Mouse (Mus musculus): ENCODE results near the gene Gramd1b. TPM values are rescaled to one million over a fixed set of nuclear protein-coding genes. Genes with fewer than 3 reads are reported as not detected.
A peak's percentile ranks its signal among the peaks of the same experiment; 100 is the strongest.

Gene Gramd1b
- total and polyA plus RNA-seq, 2 experiments from 2014 or later = 16.7 to 57.2 TPM

GRCm38 (mm10) chr9:40355406-40355805 is 175.8 kb downstream of the Gramd1b start:
- Histone ChIP-seq H3K4me1 (ENCODE audit: insufficient read depth, low read length) (peaks cover 5% of the 10 kb centered on the region), H3K9me3 (ENCODE audit: low read length) (no peaks in the 10 kb centered on the region), H3K4me3 (ENCODE audit: low read length) (no peak overlapping the region), H3K4me2 (ENCODE audit: low read depth, low read length) (no peak overlapping the region), H3K27ac (no peak overlapping the region), H3K27me3 (ENCODE audit: insufficient read depth, low read length) (no peaks in the 10 kb centered on the region), H3K9ac (replicated peaks; ENCODE audit: low read length) (no peak overlapping the region), H3K36me3 (ENCODE audit: insufficient read depth, low read length) (no peaks in the 10 kb centered on the region)
- DNase-seq (ENCODE audit: low spot score) (no peak), ATAC-seq (no peak)
- 91% methylated on average over 8 of the region's 8 CpGs for WGBS
- TF ChIP-seq CTCF (IDR thresholded peaks at IDR 0.05; ENCODE audit: low read depth) = no peak

- DNase-seq (ENCODE audit: low spot score) (no peak), ATAC-seq (no peak)
- no peak overlapping the region for H3K9ac ChIP-seq (replicated peaks; ENCODE audit: low read length)
- H3K27me3 ChIP-seq (ENCODE audit: insufficient read depth, low read length) = no peaks in the 10 kb centered on the region
- H3K4me3 ChIP-seq (ENCODE audit: low read length) = no peak overlapping the region
- H3K36me3 ChIP-seq (ENCODE audit: insufficient read depth, low read length) = no peaks in the 10 kb centered on the region
- no peak overlapping the region for H3K4me2 ChIP-seq (ENCODE audit: low read depth, low read length)
- no peak overlapping the region for H3K27ac ChIP-seq
- H3K4me1 ChIP-seq (ENCODE audit: insufficient read depth, low read length) = peaks cover 1% of the 10 kb centered on the region
- 91% methylated on average over 6 of the region's 6 CpGs for WGBS
- no peaks in the 10 kb centered on the region for H3K9me3 ChIP-seq (ENCODE audit: low read length)
- no peak for TF ChIP-seq CTCF (IDR thresholded peaks at IDR 0.05; ENCODE audit: low read depth)
These were observed 177.6 kb downstream of the Gramd1b start for GRCm38 (mm10) chr9:40353596-40353995.

- no peak for ATAC-seq
- 20% methylated on average over 7 of the region's 7 CpGs for WGBS
- TF ChIP-seq CTCF (IDR thresholded peaks at IDR 0.05; ENCODE audit: low read depth) = peak; percentile 86
These were observed 180.5 kb downstream of the Gramd1b start for GRCm38 (mm10) chr9:40350640-40351039.

GRCm38 (mm10) chr9:40350052-40350451 is 181.1 kb downstream of the Gramd1b start:
- no peak for DNase-seq (ENCODE audit: low spot score)
- Histone ChIP-seq H3K27ac (no peak overlapping the region), H3K4me3 (ENCODE audit: low read length) (no peak overlapping the region), H3K4me2 (ENCODE audit: low read depth, low read length) (no peak overlapping the region), H3K4me1 (ENCODE audit: insufficient read depth, low read length) (peaks cover 14% of the 10 kb centered on the region), H3K9ac (replicated peaks; ENCODE audit: low read length) (no peak overlapping the region), H3K36me3 (ENCODE audit: insufficient read depth, low read length) (no peaks in the 10 kb centered on the region), H3K27me3 (ENCODE audit: insufficient read depth, low read length) (no peaks in the 10 kb centered on the region), H3K9me3 (ENCODE audit: low read length) (no peaks in the 10 kb centered on the region)
- no peak for ATAC-seq
- 29% methylated on average over 2 of the region's 2 CpGs for WGBS
- TF ChIP-seq CTCF (IDR thresholded peaks at IDR 0.05; ENCODE audit: low read depth) = no peak

More at GRCm38 (mm10) chr9:40350640-40351039, 180.5 kb downstream of the Gramd1b start:
- Histone ChIP-seq H3K4me3 (ENCODE audit: low read length) (no peak overlapping the region), H3K4me2 (ENCODE audit: low read depth, low read length) (no peak overlapping the region), H3K27me3 (ENCODE audit: insufficient read depth, low read length) (no peaks in the 10 kb centered on the region), H3K27ac (no peak overlapping the region), H3K4me1 (ENCODE audit: insufficient read depth, low read length) (peaks cover 9% of the 10 kb centered on the region; the same call in 1 of the 2 replicates), H3K9me3 (ENCODE audit: low read length) (no peaks in the 10 kb centered on the region), H3K36me3 (ENCODE audit: insufficient read depth, low read length) (no peaks in the 10 kb centered on the region), H3K9ac (replicated peaks; ENCODE audit: low read length) (no peak overlapping the region)
- peak; percentile 85 for DNase-seq (ENCODE audit: low spot score)

- Histone ChIP-seq H3K4me1 (ENCODE audit: insufficient read depth, low read length) (peaks cover 18% of the 10 kb centered on the region), H3K4me3 (ENCODE audit: low read length) (no peak overlapping the region), H3K27me3 (ENCODE audit: insufficient read depth, low read length) (no peaks in the 10 kb centered on the region), H3K27ac (no peak overlapping the region), H3K36me3 (ENCODE audit: insufficient read depth, low read length) (no peaks in the 10 kb centered on the region), H3K4me2 (ENCODE audit: low read depth, low read length) (no peak overlapping the region), H3K9ac (replicated peaks; ENCODE audit: low read length) (no peak overlapping the region), H3K9me3 (ENCODE audit: low read length) (no peaks in the 10 kb centered on the region)
- 55% methylated on average over 4 of the region's 4 CpGs for WGBS
- DNase-seq (ENCODE audit: low spot score) (no peak), ATAC-seq (no peak)
- TF ChIP-seq CTCF (IDR thresholded peaks at IDR 0.05; ENCODE audit: low read depth) = peak; percentile 31; the same call in 1 of the 2 replicates
These were observed 181.6 kb downstream of the Gramd1b start for GRCm38 (mm10) chr9:40349554-40349953.

- Histone ChIP-seq H3K9ac (replicated peaks; ENCODE audit: low read length) (no peak overlapping the region), H3K36me3 (ENCODE audit: insufficient read depth, low read length) (no peaks in the 10 kb centered on the region), H3K4me1 (ENCODE audit: insufficient read depth, low read length) (peaks cover 26% of the 10 kb centered on the region), H3K27ac (no peak overlapping the region), H3K4me3 (ENCODE audit: low read length) (no peak overlapping the region), H3K4me2 (ENCODE audit: low read depth, low read length) (no peak overlapping the region), H3K9me3 (ENCODE audit: low read length) (no peaks in the 10 kb centered on the region), H3K27me3 (ENCODE audit: insufficient read depth, low read length) (no peaks in the 10 kb centered on the region)
- WGBS = 93% methylated on average over 8 of the region's 8 CpGs
- DNase-seq (ENCODE audit: low spot score) (no peak), ATAC-seq (no peak)
- no peak for TF ChIP-seq CTCF (IDR thresholded peaks at IDR 0.05; ENCODE audit: low read depth)
These were observed 182.4 kb downstream of the Gramd1b start for GRCm38 (mm10) chr9:40348714-40349233.

- peak overlapping the region; percentile 34 for H3K4me3 ChIP-seq (ENCODE audit: low read length)
- 8% methylated on average over 16 of the region's 16 CpGs for WGBS
- H3K27ac ChIP-seq = peak overlapping the region; percentile 89
- DNase-seq (ENCODE audit: low spot score) = peak; percentile 85
- no peaks in the 10 kb centered on the region for H3K27me3 ChIP-seq (ENCODE audit: insufficient read depth, low read length)
- no peak for TF ChIP-seq CTCF (IDR thresholded peaks at IDR 0.05; ENCODE audit: low read depth)
- peak; percentile 91 for ATAC-seq
- H3K9me3 ChIP-seq (ENCODE audit: low read length) = no peaks in the 10 kb centered on the region
- H3K4me1 ChIP-seq (ENCODE audit: insufficient read depth, low read length) = peaks cover 34% of the 10 kb centered on the region
- peak overlapping the region; percentile 66 for H3K4me2 ChIP-seq (ENCODE audit: low read depth, low read length)
- H3K36me3 ChIP-seq (ENCODE audit: insufficient read depth, low read length) = no peaks in the 10 kb centered on the region
- H3K9ac ChIP-seq (replicated peaks; ENCODE audit: low read length) = peak overlapping the region; percentile 65
These were observed 184.8 kb downstream of the Gramd1b start for GRCm38 (mm10) chr9:40346232-40346984.
